Mouse (Mus musculus) testis, postnatal 10 days (tissue): ENCODE results near the gene Kpna3.
"Not testable (repeated sequence)": the region's sequence is repeated elsewhere in the genome, so short reads cannot be mapped to it uniquely, and the experiment has no call there.

Source experiments
- DNase-seq: peaks from one replicate; pipeline ENCODE4 v3.0.0; 2021; ENCODE audit warnings: low spot score

Gene Kpna3

GRCm38 (mm10) chr14:61394745-61395144, 44.9 kb downstream of the Kpna3 start:
- no peak for DNase-seq

- DNase-seq = no peak
These were observed 49.1 kb downstream of the Kpna3 start for GRCm38 (mm10) chr14:61390586-61390985.

DNA sequence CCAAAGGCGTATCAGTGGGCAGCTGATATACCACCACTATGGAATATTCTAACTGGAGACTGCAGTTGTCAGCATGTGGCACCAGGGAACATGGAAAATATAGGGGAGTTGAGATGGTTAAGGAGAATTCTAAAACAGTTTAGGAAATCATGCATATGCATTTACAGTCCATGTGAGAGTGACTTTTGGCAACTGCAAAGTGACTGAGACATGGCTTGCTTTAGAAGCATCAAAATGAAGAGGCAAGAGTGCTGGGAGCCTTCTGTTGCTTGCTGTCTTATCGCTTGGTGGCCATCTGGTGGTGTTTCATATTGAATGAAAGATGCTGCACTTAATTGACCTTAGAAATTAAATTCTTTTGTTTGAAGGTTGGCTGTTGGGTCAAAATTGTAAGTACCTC, 72.4 kb downstream of the Kpna3 start:
- no peak for DNase-seq

DNA sequence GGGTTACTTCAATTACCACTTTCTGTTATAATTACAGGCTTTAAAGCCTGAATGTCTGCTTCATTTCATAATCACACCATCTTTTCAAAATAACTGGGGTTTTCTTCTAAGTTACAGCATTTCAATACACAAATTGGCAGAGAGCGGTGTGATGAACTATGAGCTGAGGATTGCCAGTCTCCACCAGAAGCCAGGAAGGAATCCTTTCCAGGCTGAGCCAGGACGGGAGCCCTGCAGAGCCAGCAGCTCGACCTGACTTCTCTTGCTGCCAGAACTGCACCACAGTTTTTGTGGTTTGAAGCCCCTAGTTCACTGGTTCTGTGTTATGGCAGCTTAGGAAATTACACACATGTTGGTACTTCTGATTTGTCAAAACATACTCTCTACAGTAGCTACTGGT, 75.0 kb downstream of the Kpna3 start:
- DNase-seq = no peak

GRCm38 (mm10) chr14:61363734-61364133, 75.9 kb downstream of the Kpna3 start:
- DNase-seq = no peak

DNA sequence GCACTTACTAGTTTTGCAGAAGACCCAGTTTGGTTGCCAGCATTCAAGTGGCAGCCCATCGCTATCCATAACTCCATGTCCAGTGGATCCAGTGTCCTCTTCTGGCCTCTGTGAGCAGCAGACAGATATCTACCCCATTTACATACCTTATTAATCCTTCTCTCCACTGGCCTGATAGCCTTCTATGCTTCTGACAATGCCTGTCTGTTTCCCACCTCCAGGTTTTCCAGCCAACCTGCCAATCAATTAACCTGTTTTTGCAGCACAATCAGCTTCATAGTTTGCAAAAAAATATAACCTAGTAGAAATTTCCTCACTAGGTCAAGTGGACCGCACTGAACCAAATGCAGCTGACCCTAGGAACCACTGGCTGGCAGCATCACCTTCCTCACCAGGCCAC, 77.4 kb downstream of the Kpna3 start:
- no peak for DNase-seq

DNA sequence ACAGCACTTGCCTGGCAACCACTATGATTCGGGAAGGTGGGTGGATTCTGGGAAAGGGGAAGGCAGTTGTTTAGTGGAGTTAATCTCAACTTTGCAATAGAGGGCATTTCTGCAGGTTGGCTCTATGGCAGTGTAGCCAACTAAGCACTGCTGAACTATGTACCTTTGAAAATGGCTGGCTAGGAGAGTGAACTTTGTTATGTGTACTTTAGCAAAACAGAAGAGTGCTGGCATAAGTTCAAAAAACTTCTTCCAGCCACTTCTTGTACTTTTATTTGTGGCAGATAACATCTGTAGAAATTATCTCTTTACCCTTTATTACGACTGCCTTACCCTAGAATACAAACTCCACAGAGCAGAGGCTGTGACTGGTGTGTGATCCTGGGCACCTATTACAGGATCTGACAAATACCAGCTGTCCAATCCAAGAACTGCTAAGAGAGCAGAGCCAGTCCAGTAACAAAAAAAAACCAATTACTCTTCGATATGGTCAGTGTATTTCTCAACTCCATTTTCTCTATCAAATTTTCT, 78.6 kb downstream of the Kpna3 start:
- no peak for DNase-seq

DNA sequence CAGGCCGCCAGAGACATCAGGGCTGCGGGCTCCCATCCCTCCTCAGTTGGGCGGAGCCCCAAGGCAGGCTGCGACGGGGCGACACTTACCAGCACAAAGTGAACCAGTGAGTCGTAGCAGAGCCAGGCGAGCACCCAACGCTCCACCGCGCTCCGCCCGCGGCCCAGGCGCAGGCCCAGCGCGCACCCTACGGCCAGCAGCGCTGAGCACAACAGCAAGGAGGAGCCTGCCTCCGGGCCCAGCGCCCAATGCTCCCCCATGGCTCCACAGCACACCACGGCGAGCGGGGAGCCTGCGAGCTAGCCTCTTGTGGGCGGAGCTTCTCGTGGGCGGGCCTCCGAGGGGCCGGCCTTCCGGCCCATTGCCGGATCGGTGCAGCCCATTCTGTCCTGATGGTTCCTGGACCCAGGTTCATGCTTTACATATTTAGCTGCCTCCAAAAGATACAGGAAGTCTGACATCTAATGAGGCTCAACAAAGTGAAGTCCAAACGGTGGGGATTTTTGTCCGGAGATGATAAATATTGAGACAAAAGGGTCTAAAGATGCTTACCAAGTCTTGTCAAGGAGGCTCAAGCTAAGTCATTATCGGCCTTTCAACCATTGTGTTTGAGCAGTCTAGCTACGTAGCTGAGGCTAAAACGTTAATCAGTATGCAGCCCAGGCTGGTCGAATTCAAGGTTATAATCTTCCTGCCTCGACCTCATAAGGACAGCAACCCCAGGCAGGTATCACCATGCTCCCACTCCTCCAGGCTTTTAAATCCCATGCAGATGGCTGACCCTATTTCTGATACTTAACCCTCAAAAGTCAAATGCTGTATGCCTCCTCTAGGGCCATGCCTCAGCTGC, 79.3 kb downstream of the Kpna3 start, which contains the start of gene Ebpl:
TSS of gene Ebpl (minus strand) at position 309 of the 850 bp plus-strand sequence.
- DNase-seq = peak; percentile 96

- no peak for DNase-seq
These were observed 85.1 kb downstream of the Kpna3 start for GRCm38 (mm10) chr14:61354251-61355235.

- DNase-seq = peak; percentile 38
These were observed 88.9 kb downstream of the Kpna3 start for GRCm38 (mm10) chr14:61350808-61351207.

GRCm38 (mm10) chr14:61349876-61350275, 89.8 kb downstream of the Kpna3 start:
- DNase-seq = no peak

GRCm38 (mm10) chr14:61346827-61347698, 92.6 kb downstream of the Kpna3 start:
- no peak for DNase-seq

GRCm38 (mm10) chr14:61344590-61344989, 95.1 kb downstream of the Kpna3 start:
- no peak for DNase-seq

DNA sequence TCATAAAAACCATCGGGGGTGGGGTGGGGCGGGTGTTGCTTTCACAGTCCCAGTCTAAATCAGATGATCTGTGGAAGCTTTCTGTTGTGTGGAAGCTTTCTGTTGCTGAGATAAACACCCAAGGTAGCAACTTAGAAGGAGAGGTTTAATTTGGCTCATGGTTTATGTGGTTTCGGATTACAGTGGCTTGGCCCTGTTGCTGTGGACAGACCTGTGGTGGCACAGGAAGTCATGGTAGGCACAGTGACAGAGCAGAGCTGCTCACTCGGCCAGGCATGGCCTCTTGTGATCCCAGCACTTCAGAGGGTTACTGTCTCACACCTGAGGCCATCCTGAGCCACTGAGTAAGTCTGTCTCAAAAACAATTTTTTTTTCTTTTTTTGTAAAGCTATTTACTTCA, 100.3 kb downstream of the Kpna3 start:
- DNase-seq = no peak

DNA sequence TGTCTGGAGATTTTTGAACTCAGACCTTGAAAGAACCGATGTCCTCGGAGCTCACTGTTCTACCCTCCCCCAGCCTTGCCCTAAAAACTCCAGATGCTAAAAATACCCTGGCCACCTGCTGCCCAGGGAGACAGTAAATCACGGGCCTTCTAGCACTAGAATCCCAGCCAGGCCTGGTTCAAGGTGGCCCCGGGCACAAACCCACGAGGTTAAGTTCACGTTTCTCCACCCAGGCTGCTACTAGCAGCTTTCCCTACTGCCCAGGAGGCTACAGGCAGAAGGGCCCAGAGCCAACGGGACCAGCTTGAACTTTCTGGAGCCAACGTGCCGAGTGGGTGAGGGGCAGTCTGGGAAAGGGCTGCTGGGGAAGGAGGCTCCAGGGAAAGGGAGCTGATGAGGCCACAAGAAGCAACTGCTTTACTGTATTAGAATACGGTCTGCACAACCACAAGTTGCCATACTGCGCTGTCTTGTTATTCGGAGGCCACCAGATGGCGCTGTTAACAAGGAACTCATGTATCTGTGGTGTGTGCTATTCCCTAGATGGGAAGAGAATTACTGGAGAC, 108.6 kb downstream of the Kpna3 start:
- peak; percentile 93 for DNase-seq

GRCm38 (mm10) chr14:61330591-61330990, 109.1 kb downstream of the Kpna3 start:
- no peak for DNase-seq

DNA sequence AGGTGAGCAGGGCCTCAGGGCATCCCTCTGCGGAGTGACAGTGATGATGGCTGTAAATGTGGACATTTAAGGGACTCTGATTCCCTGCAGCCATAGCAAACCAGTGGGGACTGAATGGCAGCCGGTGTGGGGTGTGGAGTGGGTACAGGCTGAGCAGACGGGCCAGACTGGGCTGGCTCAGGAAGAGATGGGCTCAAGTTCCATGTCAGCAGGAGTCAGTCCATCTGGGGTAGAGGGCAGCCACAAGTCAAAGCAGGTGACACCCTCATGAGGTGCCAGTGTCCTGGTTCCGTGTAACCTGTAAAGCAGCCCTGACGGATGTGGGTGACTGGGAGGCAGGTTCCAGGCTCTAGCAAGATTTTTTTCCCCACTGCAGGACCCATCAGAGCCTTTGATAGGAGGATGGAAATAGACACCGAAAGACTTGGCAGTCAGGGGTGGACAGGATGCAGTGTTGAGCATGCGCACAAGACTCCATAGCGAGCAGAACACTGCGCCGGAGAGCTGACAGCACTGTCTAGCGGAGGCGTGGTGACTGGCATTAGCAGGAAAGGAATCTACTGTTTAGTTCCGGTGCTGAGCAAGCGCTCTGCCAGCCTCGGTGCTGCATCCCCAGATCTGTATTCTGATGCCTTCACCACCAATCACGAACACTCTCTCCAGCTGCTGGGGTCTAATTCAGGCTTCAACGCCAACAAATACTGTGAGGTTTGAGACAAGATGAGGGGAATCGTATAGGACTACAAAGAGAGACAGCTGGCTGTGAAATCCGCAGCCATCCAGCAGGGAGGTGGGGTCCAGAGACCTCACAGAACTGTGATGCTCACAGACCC, 111.8 kb downstream of the Kpna3 start:
- peak; percentile 61 for DNase-seq

- DNase-seq = not testable (repeated sequence)
These were observed 112.7 kb downstream of the Kpna3 start for GRCm38 (mm10) chr14:61327007-61327406.

- no peak for DNase-seq
These were observed 116.9 kb downstream of the Kpna3 start for GRCm38 (mm10) chr14:61322740-61323139.

GRCm38 (mm10) chr14:61321200-61321599, 118.5 kb downstream of the Kpna3 start:
- no peak for DNase-seq
